Mouse (Mus musculus) E14TG2a.4 (cell line): ENCODE measurements around the gene Nol9.

Source experiments
- CTCF ChIP-seq: conservative IDR thresholded peaks from 2 replicates; pipeline ENCODE4 v1.5.1; 2014; ENCODE audit warnings: low read length
- NANOG ChIP-seq: IDR thresholded peaks from 2 replicates; pipeline ENCODE4 v1.6.1; 2014; ENCODE audit warnings: borderline replicate concordance, low read length, mixed read lengths
- POU5F1 ChIP-seq: IDR thresholded peaks from 2 replicates; pipeline ENCODE4 v1.6.1; 2014; ENCODE audit warnings: low read length, borderline replicate concordance

- TF ChIP-seq CTCF (no peak), NANOG (no peak), POU5F1 (no peak)
Measured at GRCm38 (mm10) chr4:152007481-152008147, 31.5 kb upstream of the Nol9 start.
